Mouse (Mus musculus): Measurements from ENCODE around the gene Actr3b. TPM values are rescaled to one million over a fixed set of nuclear protein-coding genes. Genes with fewer than 3 reads are reported as not detected.
"Not testable (repeated sequence)": the region's sequence is repeated elsewhere in the genome, so short reads cannot be mapped to it uniquely, and the experiment has no call there.

Gene Actr3b
- 28.6 and 29.7 TPM in 2 replicates for polyA plus RNA-seq (2015; fragmentation: Nextera tagmentation; extraction: Ambion mirVana)

DNA sequence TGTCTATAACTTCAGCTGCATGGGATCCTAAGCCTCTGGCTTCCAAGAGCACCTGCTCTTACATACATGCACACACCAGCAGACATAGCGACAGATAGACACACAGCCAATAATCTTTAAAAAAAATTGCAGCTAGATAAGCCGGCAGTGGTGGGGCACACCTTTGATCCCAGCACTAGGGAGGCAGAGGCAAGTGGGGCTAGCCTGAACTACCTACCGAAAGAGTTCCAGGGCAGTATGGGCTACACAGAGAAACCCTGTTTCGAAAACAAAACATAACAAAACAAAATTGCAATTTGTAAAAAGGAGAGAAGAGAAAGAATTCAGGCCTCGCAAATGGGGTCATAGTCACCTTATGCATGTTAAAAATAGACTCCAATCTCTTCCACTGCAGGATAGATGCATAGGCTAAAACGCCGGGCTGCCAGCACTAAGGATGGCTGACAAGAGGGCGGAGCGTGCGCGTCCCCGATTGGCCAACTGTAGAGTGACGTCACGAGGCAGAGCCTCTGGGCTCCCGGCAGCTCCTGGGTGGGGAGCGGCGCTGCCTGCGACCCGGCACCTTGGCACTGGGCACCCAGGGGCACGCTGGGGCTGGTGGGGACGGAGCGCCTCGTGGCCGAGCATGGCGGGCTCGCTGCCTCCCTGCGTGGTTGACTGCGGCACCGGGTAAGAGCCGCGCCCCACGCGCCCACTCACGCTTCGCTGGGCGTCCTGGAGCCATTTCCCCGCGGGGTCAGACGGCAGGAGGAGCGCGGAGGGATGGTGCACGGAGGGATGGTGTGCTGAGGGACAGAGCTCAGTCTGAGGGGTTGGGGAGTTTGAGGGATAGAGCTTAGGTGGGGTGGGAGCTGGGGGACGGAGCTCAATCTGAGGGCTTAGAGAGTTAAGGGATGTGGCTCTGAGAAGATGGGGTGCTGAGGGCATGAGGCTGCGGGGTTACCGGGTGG is at the start of gene Actr3b:
TSS of gene Actr3b (plus strand) at position 538 of the 950 bp plus-strand sequence.
- Histone ChIP-seq H3K9me3 (replicated peaks) (no peaks in the 10 kb centered on the region), H3K27me3 (no peaks in the 10 kb centered on the region), H3K4me1 (replicated peaks) (peaks cover 21% of the 10 kb centered on the region), H3K4me2 (peak within 1 kb of the TSS; percentile 87), H3K27ac (peak within 1 kb of the TSS; percentile 64), H3K9ac (peak within 1 kb of the TSS; percentile 69), H3K36me3 (no peaks in the 10 kb centered on the region), H3K4me3 (peak within 1 kb of the TSS; percentile 70)
- ATAC-seq (replicated peaks; ENCODE audit: insufficient number of reproducible peaks, insufficient read depth, low FRiP score, low read depth): peak; percentile 94
- WGBS: 3% methylated on average over 45 of the region's 45 CpGs

DNA sequence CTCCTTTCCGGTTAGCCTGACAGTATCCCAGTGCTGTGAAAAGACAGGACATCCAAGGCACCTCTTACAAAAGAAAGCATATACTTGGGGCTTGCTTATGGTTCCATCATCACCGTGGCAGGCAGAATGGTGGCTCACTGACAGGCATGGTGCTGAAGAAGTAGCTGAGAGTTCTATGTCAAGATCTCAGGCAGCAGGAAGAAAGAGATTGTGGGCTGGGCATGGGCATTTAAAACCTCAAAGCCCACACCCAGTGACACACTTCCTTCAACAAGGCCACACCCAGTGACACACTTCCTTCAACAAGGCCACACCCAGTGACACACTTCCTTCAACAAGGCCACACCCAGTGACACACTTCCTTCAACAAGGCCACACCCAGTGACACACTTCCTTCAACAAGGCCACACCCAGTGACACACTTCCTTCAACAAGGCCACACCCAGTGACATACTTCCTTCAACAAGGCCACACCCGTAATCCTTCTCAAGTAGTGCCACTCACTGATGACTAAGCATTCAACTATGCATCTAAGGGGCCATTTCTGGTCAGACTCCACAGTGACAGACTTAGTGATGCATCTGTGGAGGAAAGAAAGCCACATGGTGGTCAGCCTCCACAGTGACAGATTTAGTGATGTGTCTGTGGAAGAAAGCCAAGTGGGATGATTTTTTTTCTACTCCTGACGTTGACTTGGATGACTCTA is 46.6 kb upstream of the Actr3b start:
- H3K9me3 ChIP-seq (replicated peaks); H3K36me3 ChIP-seq; ATAC-seq (replicated peaks; ENCODE audit: insufficient number of reproducible peaks, insufficient read depth, low FRiP score, low read depth); H3K4me2 ChIP-seq; H3K4me3 ChIP-seq; H3K9ac ChIP-seq; H3K4me1 ChIP-seq (replicated peaks); H3K27me3 ChIP-seq; H3K27ac ChIP-seq: not testable (repeated sequence)
- 86% methylated on average over 4 of the region's 4 CpGs for WGBS

DNA sequence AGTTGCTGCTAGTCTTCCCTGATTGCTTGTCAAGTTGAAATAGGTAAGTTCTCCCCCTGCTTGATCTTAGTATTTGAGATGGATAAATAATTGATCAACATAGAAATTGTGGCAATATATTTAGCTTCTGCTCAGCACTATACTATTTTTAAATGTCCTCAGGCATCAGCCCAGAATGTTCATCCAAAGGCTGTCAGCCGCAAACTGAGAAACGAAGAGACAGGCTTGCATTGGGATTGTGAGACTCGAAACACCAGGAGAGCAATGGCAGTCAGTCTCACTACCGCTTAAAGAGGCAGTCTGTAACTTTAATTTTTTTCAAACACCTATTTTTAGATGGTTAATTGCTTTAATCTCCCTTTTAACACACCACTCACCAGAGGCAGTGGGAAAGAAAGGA is 40.4 kb upstream of the Actr3b start:
- H3K9me3 ChIP-seq (replicated peaks): no peaks in the 10 kb centered on the region
- no peaks in the 10 kb centered on the region; the same call in 1 of the 2 replicates for H3K4me1 ChIP-seq (replicated peaks)
- 67% methylated on average over 4 of the region's 4 CpGs for WGBS
- H3K4me3 ChIP-seq: no peak overlapping the region
- no peak overlapping the region for H3K27ac ChIP-seq
- H3K27me3 ChIP-seq: no peaks in the 10 kb centered on the region
- H3K4me2 ChIP-seq: no peak overlapping the region
- H3K9ac ChIP-seq: no peak overlapping the region
- no peak for ATAC-seq (replicated peaks; ENCODE audit: insufficient number of reproducible peaks, insufficient read depth, low FRiP score, low read depth)
- H3K36me3 ChIP-seq: no peaks in the 10 kb centered on the region

DNA sequence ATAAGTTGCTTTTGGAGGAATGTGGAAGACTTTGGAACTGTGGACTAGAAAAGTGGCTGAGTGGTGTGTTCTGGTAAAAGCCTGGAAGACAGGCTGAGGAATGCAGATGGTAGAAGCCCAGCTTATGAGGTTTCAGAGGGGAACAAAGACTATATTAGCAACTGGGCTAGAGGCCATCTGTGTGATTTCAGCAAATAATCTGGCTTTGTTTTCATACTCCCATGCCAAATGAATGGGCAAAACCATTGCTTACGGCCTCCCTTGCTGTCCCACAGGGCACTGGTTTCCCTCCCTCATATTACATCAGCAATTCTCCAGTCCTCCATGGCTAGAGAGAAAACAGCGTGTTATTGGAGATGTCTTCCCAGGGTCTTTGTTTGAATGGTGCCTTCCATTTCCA is 36.8 kb upstream of the Actr3b start:
- H3K9me3 ChIP-seq (replicated peaks): no peaks in the 10 kb centered on the region
- H3K4me3 ChIP-seq: no peak overlapping the region
- H3K9ac ChIP-seq: no peak overlapping the region
- H3K27me3 ChIP-seq: no peaks in the 10 kb centered on the region
- no peak for ATAC-seq (replicated peaks; ENCODE audit: insufficient number of reproducible peaks, insufficient read depth, low FRiP score, low read depth)
- no peak overlapping the region for H3K27ac ChIP-seq
- WGBS: 74% methylated on average over 2 of the region's 2 CpGs
- H3K36me3 ChIP-seq: no peaks in the 10 kb centered on the region
- H3K4me2 ChIP-seq: no peak overlapping the region
- no peaks in the 10 kb centered on the region; the same call in 1 of the 2 replicates for H3K4me1 ChIP-seq (replicated peaks)

DNA sequence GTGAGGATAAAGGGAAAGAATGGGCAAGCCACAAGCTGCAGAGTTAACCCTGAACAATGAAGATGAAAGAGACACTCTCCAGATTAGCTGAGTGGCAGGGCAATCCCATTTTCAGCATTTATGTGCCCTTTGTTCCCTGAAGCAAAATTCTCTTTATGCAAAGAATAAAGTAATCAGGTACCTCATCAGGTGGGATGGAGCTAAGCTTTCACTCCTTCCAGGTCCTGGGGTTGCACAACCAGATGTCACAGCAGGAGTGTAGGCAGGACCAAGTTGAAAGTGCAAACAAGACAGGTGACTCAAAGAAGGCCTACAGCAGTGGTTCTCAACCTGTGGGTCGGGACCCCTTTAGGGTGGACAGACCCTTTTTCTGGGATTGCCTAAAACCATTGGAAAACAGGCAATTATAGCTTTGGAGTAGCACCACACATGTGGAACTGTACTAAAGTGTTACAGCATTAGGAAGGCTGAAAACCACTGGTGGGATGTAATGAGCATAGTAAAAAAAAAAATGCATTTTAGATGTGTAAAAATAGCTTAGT is 35.6 kb upstream of the Actr3b start:
- H3K27me3 ChIP-seq: no peaks in the 10 kb centered on the region
- ATAC-seq (replicated peaks; ENCODE audit: insufficient number of reproducible peaks, insufficient read depth, low FRiP score, low read depth): no peak
- no peak overlapping the region for H3K9ac ChIP-seq
- H3K9me3 ChIP-seq (replicated peaks): no peaks in the 10 kb centered on the region
- H3K27ac ChIP-seq: no peak overlapping the region
- no peak overlapping the region for H3K4me3 ChIP-seq
- H3K4me1 ChIP-seq (replicated peaks): no peaks in the 10 kb centered on the region; the same call in 1 of the 2 replicates
- 23% methylated on average over 1 of the region's 1 CpGs for WGBS
- H3K4me2 ChIP-seq: no peak overlapping the region
- H3K36me3 ChIP-seq: no peaks in the 10 kb centered on the region

DNA sequence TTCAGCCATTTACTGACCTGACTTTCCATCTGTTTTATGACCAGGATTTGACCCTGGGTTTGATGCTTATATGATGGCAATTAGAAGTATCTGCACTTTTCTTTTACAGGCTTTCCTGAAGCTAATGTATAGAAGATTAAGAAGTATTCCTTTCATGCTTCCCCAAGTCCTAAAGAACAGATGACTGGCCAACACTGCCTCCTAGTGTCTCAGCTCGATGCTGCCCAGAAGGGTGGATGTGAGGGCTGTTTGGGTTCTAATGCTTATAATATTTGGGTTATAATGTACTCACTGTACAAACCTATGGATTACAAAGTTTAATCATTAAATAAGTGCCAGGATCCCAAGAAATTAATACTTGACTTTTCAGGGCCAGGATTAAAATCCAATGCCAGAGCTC is 25.5 kb upstream of the Actr3b start:
- Histone ChIP-seq H3K4me2 (no peak overlapping the region), H3K4me3 (no peak overlapping the region), H3K9ac (no peak overlapping the region), H3K36me3 (no peaks in the 10 kb centered on the region), H3K9me3 (replicated peaks) (no peaks in the 10 kb centered on the region), H3K27ac (no peak overlapping the region), H3K4me1 (replicated peaks) (no peaks in the 10 kb centered on the region), H3K27me3 (no peaks in the 10 kb centered on the region)
- no peak for ATAC-seq (replicated peaks; ENCODE audit: insufficient number of reproducible peaks, insufficient read depth, low FRiP score, low read depth)
- WGBS: 9% methylated on average over 1 of the region's 1 CpGs

DNA sequence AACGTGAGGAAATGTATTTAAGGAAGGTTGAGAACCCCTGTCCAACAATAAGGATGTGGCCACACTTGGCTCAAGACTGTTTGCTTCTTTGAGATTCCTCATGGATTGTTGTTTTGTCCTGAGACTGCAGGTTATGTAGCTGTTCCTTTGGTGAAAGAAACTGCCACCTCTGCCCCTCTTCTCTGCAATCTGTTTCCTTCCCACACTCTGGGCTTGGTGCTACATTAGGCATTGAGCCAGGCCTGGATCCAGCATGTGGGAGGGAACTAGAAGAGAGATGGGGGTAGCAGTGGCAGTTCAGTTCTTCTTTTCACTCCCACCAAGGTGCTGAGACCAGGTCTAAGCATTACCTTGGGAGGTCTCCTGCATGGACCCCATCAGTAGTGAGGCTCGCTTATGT is 23.9 kb upstream of the Actr3b start:
- Histone ChIP-seq H3K36me3 (no peaks in the 10 kb centered on the region), H3K4me2 (no peak overlapping the region), H3K9ac (no peak overlapping the region), H3K27ac (no peak overlapping the region), H3K4me3 (no peak overlapping the region), H3K27me3 (no peaks in the 10 kb centered on the region), H3K9me3 (replicated peaks) (no peaks in the 10 kb centered on the region), H3K4me1 (replicated peaks) (no peaks in the 10 kb centered on the region)
- WGBS: 73% methylated on average over 2 of the region's 2 CpGs
- no peak for ATAC-seq (replicated peaks; ENCODE audit: insufficient number of reproducible peaks, insufficient read depth, low FRiP score, low read depth)

DNA sequence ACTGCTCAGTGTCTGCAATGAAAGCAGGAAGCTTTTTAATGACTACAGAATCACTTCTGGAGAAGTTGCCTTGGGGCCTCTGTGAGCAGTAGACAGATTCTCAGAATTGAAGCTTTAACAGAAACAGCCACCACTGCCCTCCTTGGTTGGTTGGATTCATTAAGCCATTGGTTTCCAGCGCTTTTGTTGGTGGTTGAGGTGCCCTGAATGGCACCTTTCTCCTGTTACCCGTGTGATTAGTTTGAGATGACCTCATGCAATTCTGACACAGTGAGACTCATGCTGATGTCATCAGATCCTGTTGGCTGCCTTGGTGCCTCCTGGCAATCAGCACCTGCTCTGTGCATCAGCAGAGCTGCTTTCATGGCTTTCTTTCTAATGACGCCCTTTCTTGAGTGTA is 21.3 kb upstream of the Actr3b start:
- no peak overlapping the region for H3K27ac ChIP-seq
- H3K9ac ChIP-seq: no peak overlapping the region
- WGBS: 61% methylated on average over 3 of the region's 3 CpGs
- no peak overlapping the region for H3K4me2 ChIP-seq
- no peak for ATAC-seq (replicated peaks; ENCODE audit: insufficient number of reproducible peaks, insufficient read depth, low FRiP score, low read depth)
- no peaks in the 10 kb centered on the region for H3K9me3 ChIP-seq (replicated peaks)
- no peaks in the 10 kb centered on the region for H3K27me3 ChIP-seq
- H3K36me3 ChIP-seq: no peaks in the 10 kb centered on the region
- no peaks in the 10 kb centered on the region for H3K4me1 ChIP-seq (replicated peaks)
- H3K4me3 ChIP-seq: no peak overlapping the region

DNA sequence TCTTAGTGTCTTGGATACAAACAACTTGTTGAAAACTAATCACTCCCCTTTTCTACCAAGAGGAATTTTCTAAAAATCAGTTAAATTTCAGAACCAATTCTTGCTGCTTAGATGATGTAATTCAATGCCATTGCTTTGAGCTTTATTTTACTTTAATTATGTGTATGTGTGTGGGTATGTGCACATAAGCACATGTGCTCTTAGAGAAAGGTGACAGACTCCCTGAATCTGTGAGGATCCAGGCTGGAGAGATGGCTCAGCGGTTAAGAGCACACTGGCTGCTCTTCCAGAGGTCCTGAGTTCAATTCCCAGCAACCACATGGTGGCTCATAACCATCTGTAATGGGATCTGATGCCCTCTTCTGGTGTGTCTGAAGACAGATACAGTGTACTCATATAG is 20.9 kb upstream of the Actr3b start:
- ATAC-seq (replicated peaks; ENCODE audit: insufficient number of reproducible peaks, insufficient read depth, low FRiP score, low read depth); H3K4me1 ChIP-seq (replicated peaks); H3K36me3 ChIP-seq; H3K27me3 ChIP-seq; H3K9me3 ChIP-seq (replicated peaks); H3K4me3 ChIP-seq; H3K27ac ChIP-seq; H3K9ac ChIP-seq; H3K4me2 ChIP-seq: not testable (repeated sequence)
- 91% methylated on average over 1 of the region's 1 CpGs for WGBS

DNA sequence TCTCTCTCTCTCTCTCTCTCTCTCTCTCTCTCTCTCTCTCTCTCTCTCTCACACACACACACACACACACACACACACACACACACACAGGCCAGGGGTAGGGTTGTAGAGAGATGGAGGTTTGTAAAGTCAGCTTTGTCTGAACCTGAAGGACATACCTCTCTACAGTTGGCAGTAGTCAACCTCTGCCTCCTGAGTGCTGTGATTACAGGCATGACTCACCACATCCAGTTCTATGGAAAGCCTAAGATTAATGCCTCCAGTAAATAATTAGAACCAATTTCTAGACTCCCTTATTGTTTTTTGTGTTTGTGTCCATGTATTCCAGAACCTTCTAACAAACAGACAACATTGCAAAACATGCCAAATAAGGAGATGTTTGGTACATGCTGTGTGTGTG is 11.9 kb upstream of the Actr3b start:
- Histone ChIP-seq H3K36me3 (no peaks in the 10 kb centered on the region), H3K9ac (no peak overlapping the region), H3K4me1 (replicated peaks) (peaks cover 24% of the 10 kb centered on the region), H3K27ac (peak overlapping the region; percentile 77), H3K4me2 (no peak overlapping the region), H3K27me3 (no peaks in the 10 kb centered on the region), H3K9me3 (replicated peaks) (no peaks in the 10 kb centered on the region), H3K4me3 (no peak overlapping the region)
- no peak for ATAC-seq (replicated peaks; ENCODE audit: insufficient number of reproducible peaks, insufficient read depth, low FRiP score, low read depth)

DNA sequence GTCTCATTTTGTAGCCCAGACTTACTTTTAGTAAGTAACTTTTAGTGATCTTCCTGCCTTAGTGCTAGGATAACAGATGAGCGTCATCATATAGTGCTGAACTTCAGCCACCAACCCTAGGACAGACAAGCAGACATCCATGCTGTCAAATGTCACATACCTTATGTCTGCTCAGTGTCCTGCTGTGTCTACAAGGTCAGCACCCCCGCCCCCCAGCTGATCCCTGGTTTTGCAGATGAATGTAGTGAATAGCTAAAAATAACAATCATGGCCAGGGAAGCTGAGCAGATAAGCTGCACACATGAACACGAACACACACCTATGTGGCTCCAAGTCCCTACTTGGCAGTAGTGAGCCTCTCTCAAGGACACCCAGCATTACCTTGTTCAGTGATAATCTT is 11.2 kb upstream of the Actr3b start:
- Histone ChIP-seq H3K27ac (peak overlapping the region; percentile 77), H3K9me3 (replicated peaks) (no peaks in the 10 kb centered on the region), H3K4me3 (no peak overlapping the region), H3K27me3 (no peaks in the 10 kb centered on the region), H3K4me1 (replicated peaks) (peaks cover 29% of the 10 kb centered on the region), H3K36me3 (no peaks in the 10 kb centered on the region), H3K9ac (no peak overlapping the region), H3K4me2 (0 out of 2 replicates have a peak overlapping the region, but pooled peaks have one; percentile 3)
- 35% methylated on average over 3 of the region's 3 CpGs for WGBS
- peak; percentile 63; the same call in 1 of the 2 replicates for ATAC-seq (replicated peaks; ENCODE audit: insufficient number of reproducible peaks, insufficient read depth, low FRiP score, low read depth)

Measured in heart, embryonic 15.5 days (tissue).